Mouse (Mus musculus) forebrain, postnatal 0 days (tissue): ENCODE data around the gene Bckdk. TPM values are rescaled to one million over a fixed set of nuclear protein-coding genes. Genes with fewer than 3 reads are reported as not detected.
A peak's percentile ranks its signal among the peaks of the same experiment; 100 is the strongest.

ENCODE experiments used
- ATAC-seq: fragments of 200-750 bp; cut with Nextera tagmentation; 2 replicates; pipeline ENCODE4 v1.8.0; 2017; ENCODE audit warnings: mild to moderate bottlenecking, moderate library complexity
- DNase-seq: peaks from one replicate; pipeline ENCODE4 v3.0.0-alpha.2; 2015
- H3K27ac ChIP-seq: fragments of 300-500 bp; sonication (generic); 2 replicates; pipeline ENCODE4 v1.5.1; 2014; ENCODE audit warnings: low read depth, mild to moderate bottlenecking, antibody characterized with exemption, low read length, moderate library complexity, mixed read lengths
- H3K27me3 ChIP-seq: fragments of 300-500 bp; sonication (generic); 2 replicates; pipeline ENCODE4 v1.6.1; 2014; ENCODE audit warnings: mild to moderate bottlenecking, low read length, mixed read lengths; ENCODE audit not compliant: insufficient read depth
- H3K36me3 ChIP-seq: fragments of 300-500 bp; sonication (generic); 2 replicates; pipeline ENCODE4 v1.6.1; 2014; ENCODE audit warnings: mild to moderate bottlenecking, moderate library complexity; ENCODE audit not compliant: insufficient read depth
- H3K4me1 ChIP-seq: fragments of 300-500 bp; sonication (generic); 2 replicates; pipeline ENCODE4 v1.6.1; 2014; ENCODE audit warnings: antibody characterized with exemption; ENCODE audit not compliant: insufficient read depth
- H3K4me2 ChIP-seq: fragments of 300-500 bp; sonication (generic); 2 replicates; pipeline ENCODE4 v1.6.1; 2014; ENCODE audit warnings: low read depth, mild to moderate bottlenecking, moderate library complexity
- H3K4me3 ChIP-seq: fragments of 300-500 bp; sonication (generic); 2 replicates; pipeline ENCODE4 v1.5.1; 2014; ENCODE audit warnings: low read depth, low read length, mixed read lengths
- H3K9ac ChIP-seq: fragments of 300-500 bp; sonication (generic); 2 replicates; pipeline ENCODE4 v1.6.1; 2014; ENCODE audit warnings: mild to moderate bottlenecking
- H3K9me3 ChIP-seq: fragments of 300-500 bp; sonication (generic); 2 replicates; pipeline ENCODE4 v1.6.1; 2016; ENCODE audit warnings: low read length
- CTCF ChIP-seq: sonication (generic); IDR thresholded peaks from 2 replicates; pipeline ENCODE4 v1.5.1; 2016; ENCODE audit warnings: antibody characterized with exemption, control low read depth, low read depth
- WGBS: fragments of 180-500 bp; shearing (Covaris S2); extraction: QIAGEN DNeasy Blood & Tissue Kit; methylation state at CpG from one replicate; pipeline ENCODE4 v1.1.7; 2014; 5-methylcytosine and 5-hydroxymethylcytosine counted together
- polyA plus RNA-seq: library from polyadenylated mRNA; unstranded; fragments of >200 nt; fragmentation: Nextera tagmentation; extraction: Ambion mirVana; gene quantifications from 2 replicates; pipeline ENCODE4 v1.2.1, GENCODE M21; 2015
- total RNA-seq: library from RNA; depleted of rRNA; stranded (reverse); fragments of >200 nt; gene quantifications from 2 replicates; pipeline ENCODE4 v1.2.3, GENCODE M21; 2014

Gene Bckdk
- total and polyA plus RNA-seq, 2 experiments from 2014 or later = 43.0 to 66.8 TPM

- TF ChIP-seq CTCF = no peak
- Histone ChIP-seq H3K36me3 (peaks cover 84% of the 10 kb centered on the region), H3K9me3 (no peaks in the 10 kb centered on the region), H3K9ac (no peak overlapping the region), H3K27ac (no peak overlapping the region), H3K4me3 (no peak overlapping the region), H3K27me3 (no peaks in the 10 kb centered on the region), H3K4me2 (no peak overlapping the region), H3K4me1 (no peaks in the 10 kb centered on the region)
- DNase-seq = no peak
- WGBS = 74% methylated on average over 6 of the region's 6 CpGs
- no peak for ATAC-seq
Observed at GRCm38 (mm10) chr7:127885951-127886350, 17.9 kb upstream of the Bckdk start.

GRCm38 (mm10) chr7:127886551-127886950 is 17.3 kb upstream of the Bckdk start:
- H3K27me3 ChIP-seq = no peaks in the 10 kb centered on the region
- H3K9ac ChIP-seq = no peak overlapping the region
- no peak overlapping the region for H3K27ac ChIP-seq
- no peaks in the 10 kb centered on the region for H3K4me1 ChIP-seq
- no peak overlapping the region for H3K4me2 ChIP-seq
- no peak for ATAC-seq
- no peak overlapping the region for H3K4me3 ChIP-seq
- WGBS = 93% methylated on average over 6 of the region's 6 CpGs
- H3K36me3 ChIP-seq = peaks cover 80% of the 10 kb centered on the region
- TF ChIP-seq CTCF = no peak
- DNase-seq = no peak
- no peaks in the 10 kb centered on the region for H3K9me3 ChIP-seq

- Histone ChIP-seq H3K27ac (no peak overlapping the region), H3K36me3 (peaks cover 74% of the 10 kb centered on the region), H3K4me3 (no peak overlapping the region), H3K9ac (no peak overlapping the region), H3K4me1 (no peaks in the 10 kb centered on the region), H3K9me3 (no peaks in the 10 kb centered on the region), H3K27me3 (no peaks in the 10 kb centered on the region), H3K4me2 (no peak overlapping the region)
- DNase-seq (no peak), ATAC-seq (no peak)
- TF ChIP-seq CTCF = no peak
- WGBS = 86% methylated on average over 8 of the region's 8 CpGs
Observed at GRCm38 (mm10) chr7:127887191-127887590, 16.7 kb upstream of the Bckdk start.

- WGBS = 82% methylated on average over 3 of the region's 3 CpGs
- Histone ChIP-seq H3K27me3 (no peaks in the 10 kb centered on the region), H3K9ac (no peak overlapping the region), H3K9me3 (no peaks in the 10 kb centered on the region), H3K36me3 (peaks cover 72% of the 10 kb centered on the region), H3K4me1 (no peaks in the 10 kb centered on the region), H3K4me2 (no peak overlapping the region), H3K27ac (no peak overlapping the region), H3K4me3 (no peak overlapping the region)
- DNase-seq = no peak
- no peak for ATAC-seq
- TF ChIP-seq CTCF = no peak
Observed at GRCm38 (mm10) chr7:127887781-127888180, 16.1 kb upstream of the Bckdk start.

GRCm38 (mm10) chr7:127888821-127889220 is 15.1 kb upstream of the Bckdk start:
- TF ChIP-seq CTCF = no peak
- Histone ChIP-seq H3K27me3 (no peaks in the 10 kb centered on the region), H3K4me1 (no peaks in the 10 kb centered on the region), H3K4me2 (no peak overlapping the region), H3K36me3 (peaks cover 67% of the 10 kb centered on the region), H3K27ac (no peak overlapping the region), H3K4me3 (no peak overlapping the region), H3K9ac (no peak overlapping the region), H3K9me3 (no peaks in the 10 kb centered on the region)
- no peak for DNase-seq
- ATAC-seq = no peak
- WGBS = 69% methylated on average over 3 of the region's 3 CpGs

- H3K27me3 ChIP-seq = no peaks in the 10 kb centered on the region
- H3K36me3 ChIP-seq = peaks cover 50% of the 10 kb centered on the region
- no peak for ATAC-seq
- H3K9ac ChIP-seq = no peak within 1 kb of the TSS
- no peaks in the 10 kb centered on the region for H3K9me3 ChIP-seq
- no peak within 1 kb of the TSS for H3K27ac ChIP-seq
- H3K4me1 ChIP-seq = peaks cover 5% of the 10 kb centered on the region; the same call in 1 of the 2 replicates
- no peak within 1 kb of the TSS for H3K4me3 ChIP-seq
- no peak for TF ChIP-seq CTCF
- DNase-seq = no peak
- H3K4me2 ChIP-seq = no peak within 1 kb of the TSS
- WGBS = 36% methylated on average over 4 of the region's 4 CpGs
Observed at GRCm38 (mm10) chr7:127890798-127891197, 13.1 kb upstream of the Bckdk start, which contains the start of gene Prss53. Prss53 (minus strand) TSS chr7:127890970.

GRCm38 (mm10) chr7:127894480-127894879 is 9.4 kb upstream of the Bckdk start:
- no peak overlapping the region for H3K27ac ChIP-seq
- DNase-seq (no peak), ATAC-seq (no peak)
- peaks cover 17% of the 10 kb centered on the region for H3K36me3 ChIP-seq
- no peak overlapping the region for H3K4me3 ChIP-seq
- no peaks in the 10 kb centered on the region for H3K9me3 ChIP-seq
- H3K4me1 ChIP-seq = peaks cover 6% of the 10 kb centered on the region; the same call in 1 of the 2 replicates
- 86% methylated on average over 5 of the region's 5 CpGs for WGBS
- peak overlapping the region; percentile 71; the same call in 1 of the 2 replicates for H3K4me2 ChIP-seq
- no peak overlapping the region for H3K9ac ChIP-seq
- TF ChIP-seq CTCF = no peak
- no peaks in the 10 kb centered on the region for H3K27me3 ChIP-seq
